Mouse (Mus musculus) heart, postnatal 10 days (tissue): ENCODE results near the gene Ttll8. TPM values are rescaled to one million over a fixed set of nuclear protein-coding genes. Genes with fewer than 3 reads are reported as not detected.
A peak's percentile ranks its signal among the peaks of the same experiment; 100 is the strongest.

Source experiments
- DNase-seq, 2 experiments: peaks; one replicate each; pipeline ENCODE4 v3.0.0; 2021
- intact Hi-C: fragments of 180-260 bp; cut with DNase I; formaldehyde crosslinking; loops from one replicate; pipeline ENCODE4 v1.15.1; 2025
- total RNA-seq, 2 experiments: library from RNA; stranded (reverse); gene quantifications; 2 replicates each; pipeline ENCODE4 v1.2.3; 2021

Gene Ttll8
- total RNA-seq, 2 experiments from 2014 or later = not detected

DNA sequence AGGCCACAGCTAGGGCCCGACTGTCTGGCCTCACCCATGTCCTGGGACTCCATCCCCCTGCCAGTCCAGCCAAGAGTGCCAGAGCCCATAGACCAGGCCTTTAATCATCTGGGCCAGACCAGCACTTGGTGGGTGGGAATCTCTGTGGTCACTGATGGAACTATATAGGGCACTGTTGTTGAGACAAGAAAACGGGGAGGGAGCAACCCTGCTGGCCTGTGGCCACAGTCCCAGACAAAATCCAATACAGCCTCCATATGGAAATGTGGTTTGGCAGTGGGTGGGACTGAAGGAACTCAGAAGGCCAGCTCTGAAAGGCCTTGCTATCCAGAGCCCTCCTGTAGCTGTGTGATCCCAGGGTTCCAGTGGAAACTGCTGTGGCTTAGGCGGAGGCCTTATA lies 65.2 kb downstream of the Ttll8 start:
- no peak for DNase-seq
- intact Hi-C loops = no loop called here

GRCm38 (mm10) chr15:88885376-88885775 lies 68.8 kb downstream of the Ttll8 start:
- DNase-seq = no peak
- intact Hi-C loops = no loop called here

- no peak for DNase-seq
- intact Hi-C loops = no loop called here
Observed at GRCm38 (mm10) chr15:88883342-88883741, 70.9 kb downstream of the Ttll8 start.

DNA sequence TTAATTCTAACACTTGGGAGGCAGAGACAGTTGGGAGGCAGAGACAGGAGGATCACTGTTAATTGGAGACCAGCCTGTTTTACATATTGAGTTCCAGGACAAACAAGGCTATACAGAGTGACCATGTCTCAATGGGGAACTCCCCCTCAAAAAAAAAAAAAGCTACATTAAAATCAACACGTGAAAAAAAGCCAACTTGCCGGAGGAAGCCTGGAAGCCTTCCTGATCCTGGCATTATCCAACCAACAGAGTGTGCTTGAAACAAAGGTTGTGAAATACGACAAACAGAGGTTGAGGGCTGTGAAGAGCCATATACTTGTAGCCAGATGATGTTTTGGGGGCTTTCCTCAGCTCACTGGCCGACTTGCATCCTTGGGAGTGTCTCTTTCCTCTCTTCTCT lies 71.4 kb downstream of the Ttll8 start:
- intact Hi-C loops = no loop called here
- DNase-seq = no peak

- intact Hi-C loops = no loop called here
- DNase-seq = no peak
Observed at GRCm38 (mm10) chr15:88881253-88882044, 72.8 kb downstream of the Ttll8 start.

- no peak for DNase-seq
- intact Hi-C loops = no loop called here
Observed at GRCm38 (mm10) chr15:88877021-88877400, 77.2 kb downstream of the Ttll8 start.

- intact Hi-C loops = loop anchor here (1.0 kb wide), 2 partner anchors 45 to 48 kb away; no protein-coding TSS in a partner anchor
Observed at GRCm38 (mm10) chr15:88876155-88877020, 77.8 kb downstream of the Ttll8 start.

DNA sequence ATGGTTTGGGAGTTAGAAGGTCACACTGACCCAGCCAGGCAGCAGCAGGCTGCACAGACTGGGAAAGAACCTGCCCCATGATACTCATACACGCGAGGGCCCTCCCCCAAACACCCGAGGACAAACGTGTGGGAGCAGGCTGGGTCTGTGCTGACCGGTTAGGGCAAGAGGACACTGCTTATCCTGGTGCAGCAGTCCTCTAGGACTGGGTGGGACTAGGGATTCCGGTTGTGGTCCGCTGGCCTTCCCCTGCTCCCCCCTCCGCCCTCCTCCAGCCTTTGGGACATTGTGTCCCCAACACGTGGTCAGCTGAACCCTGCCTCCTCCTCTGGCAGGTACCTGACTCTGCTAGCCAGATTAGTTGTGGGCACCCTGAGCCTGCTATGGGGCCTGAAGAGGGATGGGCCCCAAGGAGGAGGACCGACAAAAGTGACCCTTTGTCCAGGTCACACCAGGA lies 78.6 kb downstream of the Ttll8 start:
- peak in 1 of 2 experiments; percentile 39 for DNase-seq
- intact Hi-C loops = loop anchor here (1.0 kb wide), 2 partner anchors 46 to 47 kb away; no protein-coding TSS in a partner anchor

More at GRCm38 (mm10) chr15:88876155-88877020, 77.8 kb downstream of the Ttll8 start:
- DNase-seq = peak; percentile 83 to 90

DNA sequence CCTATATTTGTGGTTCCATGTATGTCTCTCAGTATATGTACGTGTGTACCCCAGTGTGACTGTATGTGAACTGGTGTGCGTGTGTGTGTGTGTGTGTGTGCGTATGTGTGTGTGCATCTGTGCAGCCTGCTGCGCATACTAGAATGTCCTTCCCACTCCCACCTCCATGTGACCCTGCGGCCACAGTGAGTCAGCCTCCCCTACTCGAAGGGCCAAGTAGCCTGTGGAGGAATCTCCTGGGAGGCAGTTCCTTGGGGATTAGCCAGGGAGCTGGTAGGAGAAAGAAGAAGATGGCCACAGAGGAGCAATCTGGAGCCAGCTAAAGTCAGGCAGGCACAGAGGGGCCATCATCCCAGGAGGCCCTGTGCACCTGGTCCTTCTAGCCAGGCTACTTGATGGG lies 79.7 kb downstream of the Ttll8 start:
- intact Hi-C loops = no loop called here
- no peak for DNase-seq

DNA sequence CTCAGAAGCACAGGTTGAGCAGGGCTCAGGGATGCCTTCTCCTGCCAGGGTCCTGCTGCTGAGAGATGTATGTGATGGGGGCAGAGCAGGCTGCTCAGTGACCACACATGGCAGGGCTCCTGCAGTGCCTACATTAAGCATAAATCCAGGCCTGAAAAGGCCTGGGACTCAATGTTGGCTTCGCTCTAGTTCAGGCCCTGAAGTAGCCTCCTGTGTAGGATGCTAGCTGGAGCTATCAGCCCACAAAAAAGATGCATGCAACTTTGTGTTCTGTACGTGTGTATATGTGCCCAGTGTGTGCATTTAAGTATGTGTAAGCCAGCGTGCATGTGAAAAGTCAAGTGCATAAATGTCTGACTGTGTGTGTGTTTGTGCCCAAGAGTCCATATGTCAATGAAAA lies 80.2 kb downstream of the Ttll8 start:
- intact Hi-C loops = no loop called here
- DNase-seq = no peak

DNA sequence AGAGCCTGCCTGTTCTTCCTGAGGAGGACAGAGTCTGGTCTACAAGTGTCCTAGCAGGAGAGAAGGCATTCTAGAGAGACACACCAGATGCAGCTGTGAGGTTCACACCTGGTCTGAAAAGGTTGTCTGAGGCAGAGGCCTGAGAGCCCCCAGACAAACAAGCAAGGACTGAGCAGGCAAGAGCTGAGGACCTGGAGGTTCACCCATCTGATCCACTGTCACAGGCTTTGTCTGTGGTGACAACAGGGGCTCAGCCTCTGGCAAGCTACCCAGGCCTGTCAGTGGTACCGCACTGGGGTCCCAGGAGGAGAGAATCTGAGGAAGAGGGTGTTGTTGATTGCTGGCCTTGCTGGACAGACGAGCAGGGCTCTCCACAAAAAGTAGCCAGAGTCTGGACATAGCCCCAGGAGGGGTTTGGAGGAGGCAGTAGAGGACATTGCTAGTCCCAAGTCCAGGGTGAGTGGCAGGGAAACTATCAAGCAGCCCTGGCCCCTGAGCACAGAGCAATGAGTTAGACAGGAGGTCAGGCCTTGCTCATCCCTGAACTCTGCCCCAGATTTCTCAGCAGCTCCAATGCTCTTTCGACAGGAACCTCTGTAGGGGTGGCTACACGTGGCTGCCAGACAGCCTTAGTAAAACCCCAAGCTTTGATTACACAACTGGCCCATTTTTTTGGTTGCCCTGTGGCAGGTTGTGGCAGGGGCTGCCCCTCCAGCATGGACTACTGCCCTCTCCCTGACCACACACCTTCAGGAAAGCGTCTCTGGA lies 83.6 kb downstream of the Ttll8 start:
- intact Hi-C loops = no loop called here
- DNase-seq = no peak

GRCm38 (mm10) chr15:88868024-88868742 lies 86.0 kb downstream of the Ttll8 start:
- intact Hi-C loops = no loop called here
- DNase-seq = peak; percentile 76 to 77

DNA sequence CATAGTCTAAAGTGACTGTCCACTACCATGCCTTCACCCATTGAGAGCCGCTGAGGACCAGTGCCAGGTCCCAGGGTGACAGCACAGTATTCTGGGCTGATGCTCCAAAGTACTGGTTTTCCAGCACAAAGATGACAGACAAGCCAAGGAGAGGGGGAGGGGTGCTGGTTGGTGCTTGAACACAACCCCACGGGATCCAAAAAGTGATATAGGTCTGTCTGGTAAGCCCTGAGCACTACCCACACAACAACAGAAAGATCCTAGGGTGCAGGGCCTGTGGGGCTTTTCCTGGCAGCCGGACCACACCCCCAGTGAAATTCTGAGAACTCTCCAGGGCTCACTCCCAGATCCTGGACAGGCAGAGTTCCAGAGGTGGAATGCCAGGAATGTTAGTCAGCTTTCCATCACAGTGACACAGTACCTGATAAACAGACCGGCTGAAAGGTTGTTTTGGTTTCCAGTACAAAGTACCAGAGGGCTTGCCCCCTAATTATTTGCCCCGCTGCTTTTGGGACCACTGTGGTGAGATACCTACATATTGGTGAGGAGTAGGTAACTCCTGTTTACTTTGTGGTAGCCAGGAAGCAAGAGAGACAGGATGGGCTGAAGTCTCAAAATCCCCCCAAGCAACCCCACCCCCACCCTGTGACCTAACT lies 86.7 kb downstream of the Ttll8 start:
- intact Hi-C loops = no loop called here
- peak; percentile 92 for DNase-seq

GRCm38 (mm10) chr15:88866934-88867356 lies 87.3 kb downstream of the Ttll8 start:
- DNase-seq = no peak
- intact Hi-C loops = no loop called here

- DNase-seq = no peak
- intact Hi-C loops = no loop called here
Observed at GRCm38 (mm10) chr15:88865888-88866695, 88.1 kb downstream of the Ttll8 start.

GRCm38 (mm10) chr15:88865061-88865460 lies 89.2 kb downstream of the Ttll8 start:
- DNase-seq = no peak
- intact Hi-C loops = no loop called here

DNA sequence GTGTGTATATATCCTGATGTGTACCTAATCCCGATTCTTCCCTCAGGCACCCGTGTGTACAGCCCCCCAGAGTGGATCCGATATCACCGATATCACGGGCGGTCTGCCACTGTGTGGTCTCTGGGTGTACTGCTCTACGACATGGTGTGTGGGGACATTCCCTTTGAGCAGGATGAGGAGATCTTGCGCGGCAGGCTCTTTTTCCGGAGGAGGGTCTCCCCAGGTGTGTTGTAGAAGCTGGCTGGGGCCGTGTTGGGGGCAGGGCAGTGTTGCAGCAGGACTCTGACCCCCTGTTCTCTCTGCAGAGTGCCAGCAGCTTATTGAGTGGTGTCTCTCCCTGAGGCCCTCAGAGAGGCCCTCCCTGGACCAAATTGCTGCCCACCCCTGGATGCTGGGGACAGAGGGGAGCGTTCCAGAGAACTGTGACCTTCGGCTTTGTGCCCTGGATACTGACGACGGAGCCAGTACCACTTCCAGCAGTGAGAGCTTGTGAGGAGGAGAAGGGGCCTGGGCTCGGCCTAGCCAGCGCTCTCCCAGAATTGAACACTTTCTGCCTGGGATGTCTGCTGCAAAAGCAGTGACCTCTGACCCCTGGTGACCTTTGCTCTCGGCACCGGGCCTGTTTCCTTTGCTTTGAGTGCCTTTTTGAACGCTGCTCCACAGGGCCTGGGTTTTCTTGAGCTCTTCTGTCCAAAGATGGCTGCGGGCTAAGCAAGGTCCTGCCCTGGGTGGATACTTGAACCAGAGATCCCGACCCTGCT lies 89.8 kb downstream of the Ttll8 start:
- no peak for DNase-seq
- intact Hi-C loops = no loop called here

GRCm38 (mm10) chr15:88863695-88864231 lies 90.5 kb downstream of the Ttll8 start:
- peak; percentile 95 to 96 for DNase-seq
- intact Hi-C loops = no loop called here
